Mouse (Mus musculus): ENCODE measurements at regions not wholly inside any gene's neighbourhood (a gene's known extent, or its start where the extent isn't known, plus 50 kb on each side); places are given as distances from the start of the nearest gene placed in this dataset.

GRCm38 (mm10) chr9:52251455-52251854 lies 83.1 kb upstream of the Zc3h12c start:
- Histone ChIP-seq H3K4me3 (ENCODE audit: insufficient read depth, low read depth, low read length) (no peak overlapping the region), H3K4me1 (ENCODE audit: control insufficient read depth, insufficient read depth, insufficient read length, low read length) (no peaks in the 10 kb centered on the region), H3K27ac (replicated peaks; ENCODE audit: low read depth, low read length) (no peak overlapping the region)

- H3K4me1 ChIP-seq (ENCODE audit: control insufficient read depth, insufficient read depth, insufficient read length, low read length), result no peaks in the 10 kb centered on the region
- no peak overlapping the region for H3K4me3 ChIP-seq (ENCODE audit: insufficient read depth, low read depth, low read length)
- no peak overlapping the region for H3K27ac ChIP-seq (replicated peaks; ENCODE audit: low read depth, low read length)
These were observed 78.3 kb upstream of the Zc3h12c start for GRCm38 (mm10) chr9:52246712-52247111.

GRCm38 (mm10) chr9:52244081-52244480 lies 75.7 kb upstream of the Zc3h12c start:
- Histone ChIP-seq H3K27ac (replicated peaks; ENCODE audit: low read depth, low read length) (no peak overlapping the region), H3K4me3 (ENCODE audit: insufficient read depth, low read depth, low read length) (no peak overlapping the region), H3K4me1 (ENCODE audit: control insufficient read depth, insufficient read depth, insufficient read length, low read length) (no peaks in the 10 kb centered on the region)

GRCm38 (mm10) chr9:52243032-52243431 lies 74.7 kb upstream of the Zc3h12c start:
- Histone ChIP-seq H3K4me3 (ENCODE audit: insufficient read depth, low read depth, low read length) (no peak overlapping the region), H3K4me1 (ENCODE audit: control insufficient read depth, insufficient read depth, insufficient read length, low read length) (no peaks in the 10 kb centered on the region), H3K27ac (replicated peaks; ENCODE audit: low read depth, low read length) (no peak overlapping the region)

GRCm38 (mm10) chr9:52241577-52241976 lies 73.2 kb upstream of the Zc3h12c start:
- Histone ChIP-seq H3K27ac (replicated peaks; ENCODE audit: low read depth, low read length) (no peak overlapping the region), H3K4me3 (ENCODE audit: insufficient read depth, low read depth, low read length) (no peak overlapping the region), H3K4me1 (ENCODE audit: control insufficient read depth, insufficient read depth, insufficient read length, low read length) (no peaks in the 10 kb centered on the region)

- Histone ChIP-seq H3K4me3 (ENCODE audit: insufficient read depth, low read depth, low read length) (no peak overlapping the region), H3K27ac (replicated peaks; ENCODE audit: low read depth, low read length) (no peak overlapping the region), H3K4me1 (ENCODE audit: control insufficient read depth, insufficient read depth, insufficient read length, low read length) (no peaks in the 10 kb centered on the region)
These were observed 72.4 kb upstream of the Zc3h12c start for GRCm38 (mm10) chr9:52240585-52241320.

GRCm38 (mm10) chr9:52234775-52235174 lies 66.4 kb upstream of the Zc3h12c start:
- no peak overlapping the region for H3K27ac ChIP-seq (replicated peaks; ENCODE audit: low read depth, low read length)
- no peak overlapping the region for H3K4me3 ChIP-seq (ENCODE audit: insufficient read depth, low read depth, low read length)
- no peaks in the 10 kb centered on the region for H3K4me1 ChIP-seq (ENCODE audit: control insufficient read depth, insufficient read depth, insufficient read length, low read length)

GRCm38 (mm10) chr9:52229589-52229988 lies 61.2 kb upstream of the Zc3h12c start:
- H3K4me3 ChIP-seq (ENCODE audit: insufficient read depth, low read depth, low read length), result no peak overlapping the region
- no peak overlapping the region for H3K27ac ChIP-seq (replicated peaks; ENCODE audit: low read depth, low read length)

GRCm38 (mm10) chr9:52225646-52226045 lies 57.3 kb upstream of the Zc3h12c start:
- H3K4me3 ChIP-seq (ENCODE audit: insufficient read depth, low read depth, low read length), result no peak overlapping the region

More at GRCm38 (mm10) chr9:52229589-52229988, 61.2 kb upstream of the Zc3h12c start:
- H3K4me1 ChIP-seq (ENCODE audit: control insufficient read depth, insufficient read depth, insufficient read length, low read length), result peaks cover 2% of the 10 kb centered on the region; the same call in 1 of the 2 replicates

GRCm38 (mm10) chr9:52223509-52224113 lies 55.2 kb upstream of the Zc3h12c start:
- H3K27ac ChIP-seq (replicated peaks; ENCODE audit: low read depth, low read length), result no peak overlapping the region
- no peak overlapping the region for H3K4me3 ChIP-seq (ENCODE audit: insufficient read depth, low read depth, low read length)
- peaks cover 2% of the 10 kb centered on the region; the same call in 1 of the 2 replicates for H3K4me1 ChIP-seq (ENCODE audit: control insufficient read depth, insufficient read depth, insufficient read length, low read length)

More at GRCm38 (mm10) chr9:52225646-52226045, 57.3 kb upstream of the Zc3h12c start:
- Histone ChIP-seq H3K4me1 (ENCODE audit: control insufficient read depth, insufficient read depth, insufficient read length, low read length) (peaks cover 2% of the 10 kb centered on the region; the same call in 1 of the 2 replicates), H3K27ac (replicated peaks; ENCODE audit: low read depth, low read length) (no peak overlapping the region)

All from brown adipose tissue, adult 24 weeks (tissue).